Mouse (Mus musculus) midbrain, embryonic 11.5 days (tissue): Measurements from ENCODE around the gene Atg4a-ps. TPM values are rescaled to one million over a fixed set of nuclear protein-coding genes. Genes with fewer than 3 reads are reported as not detected.
A peak's percentile ranks its signal among the peaks of the same experiment; 100 is the strongest.
"Not testable (repeated sequence)": the region's sequence is repeated elsewhere in the genome, so short reads cannot be mapped to it uniquely, and the experiment has no call there.

Source experiments
- ATAC-seq: fragments of 200-750 bp; cut with Nextera tagmentation; 2 replicates; pipeline ENCODE4 v1.8.0; 2017; ENCODE audit warnings: moderate TSS enrichment, moderate library complexity; ENCODE audit not compliant: low FRiP score
- DNase-seq: peaks from one replicate; pipeline ENCODE4 v3.0.0; 2015; ENCODE audit warnings: low spot score; ENCODE audit errors: missing footprints
- H3K27ac ChIP-seq: fragments of 300-500 bp; sonication (generic); 2 replicates; pipeline ENCODE4 v1.5.1; 2014; ENCODE audit warnings: low read depth, low read length
- H3K27me3 ChIP-seq: fragments of 300-500 bp; sonication (generic); 2 replicates; pipeline ENCODE4 v1.6.1; 2014; ENCODE audit warnings: mild to moderate bottlenecking, low read length, moderate library complexity, mixed read lengths; ENCODE audit not compliant: control insufficient read depth, insufficient read depth
- H3K36me3 ChIP-seq: fragments of 300-500 bp; sonication (generic); 2 replicates; pipeline ENCODE4 v1.6.1; 2014; ENCODE audit warnings: mild to moderate bottlenecking, low read length, moderate library complexity, mixed read lengths; ENCODE audit not compliant: control insufficient read depth, insufficient read depth
- H3K4me1 ChIP-seq: fragments of 300-500 bp; sonication (generic); 2 replicates; pipeline ENCODE4 v1.6.1; 2014; ENCODE audit warnings: low read length; ENCODE audit not compliant: control insufficient read depth, insufficient read depth
- H3K4me2 ChIP-seq: fragments of 300-500 bp; sonication (generic); 2 replicates; pipeline ENCODE4 v1.6.1; 2014; ENCODE audit warnings: mild to moderate bottlenecking, moderate library complexity
- H3K4me3 ChIP-seq: fragments of 300-500 bp; sonication (generic); 2 replicates; pipeline ENCODE4 v1.5.1; 2014; ENCODE audit warnings: low read depth, low read length
- H3K9ac ChIP-seq: fragments of 300-500 bp; sonication (generic); 2 replicates; pipeline ENCODE4 v1.6.1; 2014; ENCODE audit warnings: low read length
- H3K9me3 ChIP-seq: fragments of 300-500 bp; sonication (generic); 2 replicates; pipeline ENCODE4 v1.6.1; 2016; ENCODE audit warnings: low read length; ENCODE audit not compliant: control insufficient read depth
- WGBS: fragments of 180-500 bp; shearing (Covaris S2); extraction: QIAGEN DNeasy Blood & Tissue Kit; methylation state at CpG from one replicate; pipeline ENCODE4 v1.1.7; 2014; 5-methylcytosine and 5-hydroxymethylcytosine counted together
- polyA plus RNA-seq: library from polyadenylated mRNA; unstranded; fragments of >200 nt; fragmentation: Nextera tagmentation; extraction: Ambion mirVana; gene quantifications from 2 replicates; pipeline ENCODE4 v1.2.1, GENCODE M21; 2014

Gene Atg4a-ps
- polyA plus RNA-seq, result 0.08 and 0.19 TPM in 2 replicates

DNA sequence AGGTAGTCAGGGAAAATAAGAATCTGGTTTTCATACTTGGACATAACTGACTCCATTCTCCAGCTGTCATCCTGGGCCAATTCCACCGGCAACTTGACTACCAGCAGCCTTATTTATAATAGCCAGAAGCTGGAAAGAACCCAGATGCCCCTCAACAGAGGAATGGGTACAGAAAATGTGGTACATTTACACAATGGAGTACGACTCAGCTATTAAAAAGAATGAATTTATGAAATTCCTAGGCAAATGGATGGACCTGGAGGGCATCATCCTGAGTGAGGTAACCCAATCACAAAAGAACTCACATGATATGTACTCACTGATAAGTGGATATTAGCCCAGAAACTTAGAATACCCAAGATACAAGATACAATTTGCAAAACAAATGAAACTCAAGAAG, at the start of gene Atg4a-ps:
Atg4a-ps (minus strand) TSS at position 101 of the 400 bp plus-strand sequence.
- not testable (repeated sequence) for ATAC-seq
- WGBS, result 92% methylated on average over 2 of the region's 2 CpGs

GRCm38 (mm10) chr3:103695556-103695955, 49.7 kb upstream of the Atg4a-ps start:
- H3K4me2 ChIP-seq, result no peak overlapping the region
- DNase-seq (peak; percentile 12), ATAC-seq (no peak)
- H3K4me3 ChIP-seq, result no peak overlapping the region
- no peaks in the 10 kb centered on the region for H3K27me3 ChIP-seq
- H3K36me3 ChIP-seq, result no peaks in the 10 kb centered on the region
- H3K4me1 ChIP-seq, result no peaks in the 10 kb centered on the region
- 71% methylated on average over 3 of the region's 3 CpGs for WGBS
- no peak overlapping the region for H3K9ac ChIP-seq
- no peak overlapping the region for H3K27ac ChIP-seq
- H3K9me3 ChIP-seq, result no peaks in the 10 kb centered on the region

More for the DNA sequence above, at the start of gene Atg4a-ps:
- not testable (repeated sequence) for H3K36me3 ChIP-seq, H3K27me3 ChIP-seq, H3K27ac ChIP-seq, DNase-seq, H3K9me3 ChIP-seq, H3K4me1 ChIP-seq, H3K9ac ChIP-seq, H3K4me2 ChIP-seq, H3K4me3 ChIP-seq

GRCm38 (mm10) chr3:103690506-103690905, 44.6 kb upstream of the Atg4a-ps start:
- no peak overlapping the region for H3K27ac ChIP-seq
- H3K9ac ChIP-seq, result no peak overlapping the region
- H3K9me3 ChIP-seq, result no peaks in the 10 kb centered on the region
- H3K4me3 ChIP-seq, result no peak overlapping the region
- DNase-seq (peak; percentile 77), ATAC-seq (no peak)
- no peak overlapping the region for H3K4me2 ChIP-seq
- H3K27me3 ChIP-seq, result no peaks in the 10 kb centered on the region
- H3K4me1 ChIP-seq, result no peaks in the 10 kb centered on the region
- H3K36me3 ChIP-seq, result no peaks in the 10 kb centered on the region
- 77% methylated on average over 3 of the region's 3 CpGs for WGBS

DNA sequence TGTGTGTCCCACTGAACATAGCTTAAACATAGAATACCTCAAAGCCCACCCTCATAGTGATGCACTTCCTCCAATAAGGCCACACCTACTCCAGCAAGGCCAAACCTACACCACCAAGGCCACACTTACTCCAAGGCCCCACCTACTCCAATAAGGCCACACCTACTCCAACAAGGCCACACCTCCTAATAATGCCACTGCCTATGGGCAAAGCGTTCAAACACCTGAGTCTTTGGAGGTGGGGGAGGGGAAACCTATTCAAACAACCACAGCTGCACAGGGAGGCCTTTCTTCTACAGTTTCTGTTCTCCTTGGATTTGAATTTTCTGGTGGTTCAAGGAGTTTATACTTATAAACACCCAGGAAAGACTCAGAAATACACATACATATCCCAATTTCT, 43.2 kb upstream of the Atg4a-ps start:
- ATAC-seq (no peak), DNase-seq (peak; percentile 59)
- no peak overlapping the region for H3K27ac ChIP-seq
- no peaks in the 10 kb centered on the region; the same call in 1 of the 2 replicates for H3K4me1 ChIP-seq
- H3K9me3 ChIP-seq, result no peaks in the 10 kb centered on the region
- no peak overlapping the region for H3K4me2 ChIP-seq
- H3K36me3 ChIP-seq, result no peaks in the 10 kb centered on the region
- no peak overlapping the region for H3K9ac ChIP-seq
- WGBS, result 85% methylated on average over 1 of the region's 1 CpGs
- H3K4me3 ChIP-seq, result no peak overlapping the region
- no peaks in the 10 kb centered on the region for H3K27me3 ChIP-seq

- Histone ChIP-seq H3K4me1 (peaks cover 9% of the 10 kb centered on the region), H3K27ac (no peak overlapping the region), H3K27me3 (no peaks in the 10 kb centered on the region), H3K36me3 (no peaks in the 10 kb centered on the region), H3K9ac (no peak overlapping the region), H3K9me3 (no peaks in the 10 kb centered on the region), H3K4me2 (no peak overlapping the region; the same call in 1 of the 2 replicates), H3K4me3 (no peak overlapping the region)
- 28% methylated on average over 5 of the region's 5 CpGs for WGBS
- DNase-seq (peak; percentile 82), ATAC-seq (no peak)
Observed at GRCm38 (mm10) chr3:103683966-103684319, 38.1 kb upstream of the Atg4a-ps start.

DNA sequence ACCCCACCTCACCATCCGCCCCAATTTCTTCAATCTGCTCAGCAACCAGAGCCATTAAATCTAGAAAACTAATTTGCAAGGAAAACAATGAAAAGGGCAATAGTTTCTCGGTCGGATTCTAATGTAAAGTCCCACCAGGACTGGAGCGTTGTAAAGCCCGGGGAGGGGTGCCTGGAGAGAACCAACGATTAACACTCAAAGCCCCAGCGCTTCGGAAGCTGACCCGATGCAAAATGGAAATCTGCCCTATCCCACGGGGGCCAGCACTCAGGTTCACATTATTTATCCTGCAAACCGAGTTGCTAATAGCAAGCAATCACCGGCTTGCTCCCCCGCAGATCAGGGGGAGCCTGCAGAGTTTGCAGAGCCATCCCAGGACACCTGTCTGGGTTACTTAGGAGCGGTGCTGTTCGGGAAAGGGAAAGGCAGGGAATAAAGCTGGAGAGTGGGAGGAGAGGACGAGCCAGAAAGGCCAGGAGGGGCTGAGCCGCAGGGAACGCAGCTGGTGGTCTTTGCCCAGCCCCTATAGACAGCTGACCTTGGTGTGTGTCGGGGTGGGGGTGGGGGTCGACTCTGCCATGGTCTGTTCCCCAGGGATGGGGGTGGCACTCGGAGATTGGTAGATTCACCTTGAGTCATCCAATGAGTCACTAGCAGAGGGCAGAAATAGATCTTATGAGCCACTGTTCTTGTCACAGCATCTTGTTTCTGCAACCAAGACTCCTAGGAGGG, 37.5 kb upstream of the Atg4a-ps start:
- Histone ChIP-seq H3K36me3 (no peaks in the 10 kb centered on the region), H3K9ac (0 out of 2 replicates have a peak overlapping the region, but pooled peaks have one; percentile 2), H3K4me2 (peak overlapping the region; percentile 26), H3K4me3 (0 out of 2 replicates have a peak overlapping the region, but pooled peaks have one; percentile 9), H3K27ac (no peak overlapping the region), H3K27me3 (no peaks in the 10 kb centered on the region), H3K9me3 (no peaks in the 10 kb centered on the region), H3K4me1 (peaks cover 9% of the 10 kb centered on the region)
- DNase-seq (peak; percentile 88), ATAC-seq (peak; percentile 70)
- WGBS, result 2% methylated on average over 21 of the region's 21 CpGs

- DNase-seq, result peak; percentile 82
- Histone ChIP-seq H3K36me3 (no peaks in the 10 kb centered on the region), H3K9ac (no peak overlapping the region), H3K27me3 (no peaks in the 10 kb centered on the region), H3K4me3 (no peak overlapping the region), H3K9me3 (no peaks in the 10 kb centered on the region), H3K4me1 (peaks cover 9% of the 10 kb centered on the region), H3K27ac (no peak overlapping the region), H3K4me2 (no peak overlapping the region)
- no peak for ATAC-seq
- 52% methylated on average over 4 of the region's 4 CpGs for WGBS
Observed at GRCm38 (mm10) chr3:103682473-103682872, 36.6 kb upstream of the Atg4a-ps start.

- Histone ChIP-seq H3K9ac (no peak overlapping the region), H3K4me1 (peaks cover 9% of the 10 kb centered on the region), H3K27me3 (no peaks in the 10 kb centered on the region), H3K9me3 (no peaks in the 10 kb centered on the region), H3K4me3 (no peak overlapping the region), H3K27ac (no peak overlapping the region), H3K36me3 (no peaks in the 10 kb centered on the region), H3K4me2 (no peak overlapping the region)
- 17% methylated on average over 6 of the region's 6 CpGs for WGBS
- ATAC-seq (no peak), DNase-seq (peak; percentile 79)
Observed at GRCm38 (mm10) chr3:103678811-103679210, 32.9 kb upstream of the Atg4a-ps start.

- no peaks in the 10 kb centered on the region for H3K4me1 ChIP-seq
- no peak overlapping the region for H3K4me3 ChIP-seq
- 19% methylated on average over 7 of the region's 7 CpGs for WGBS
- H3K27ac ChIP-seq, result no peak overlapping the region
- DNase-seq, result no peak
- H3K36me3 ChIP-seq, result no peaks in the 10 kb centered on the region
- no peak overlapping the region for H3K9ac ChIP-seq
- no peak overlapping the region for H3K4me2 ChIP-seq
- no peaks in the 10 kb centered on the region for H3K27me3 ChIP-seq
- no peaks in the 10 kb centered on the region for H3K9me3 ChIP-seq
- ATAC-seq, result no peak
Observed at GRCm38 (mm10) chr3:103672716-103673115, 26.8 kb upstream of the Atg4a-ps start.
